Mouse (Mus musculus) layer of hippocampus, postnatal 10 days (tissue): ENCODE results near the gene St6galnac3. TPM values are rescaled to one million over a fixed set of nuclear protein-coding genes. Genes with fewer than 3 reads are reported as not detected.
"Not testable (repeated sequence)": the region's sequence is repeated elsewhere in the genome, so short reads cannot be mapped to it uniquely, and the experiment has no call there.

ENCODE experiments used
- DNase-seq, 2 experiments: peaks; one replicate each; pipeline ENCODE4 v3.0.0; 2021; ENCODE audit warnings: low spot score in 2 of 2
- total RNA-seq, 2 experiments: library from RNA; stranded (reverse); gene quantifications; 2 replicates each; pipeline ENCODE4 v1.2.3; 2021

The St6galnac3 gene
- total RNA-seq, 2 experiments from 2014 or later: 22.3 to 24.9 TPM

DNA sequence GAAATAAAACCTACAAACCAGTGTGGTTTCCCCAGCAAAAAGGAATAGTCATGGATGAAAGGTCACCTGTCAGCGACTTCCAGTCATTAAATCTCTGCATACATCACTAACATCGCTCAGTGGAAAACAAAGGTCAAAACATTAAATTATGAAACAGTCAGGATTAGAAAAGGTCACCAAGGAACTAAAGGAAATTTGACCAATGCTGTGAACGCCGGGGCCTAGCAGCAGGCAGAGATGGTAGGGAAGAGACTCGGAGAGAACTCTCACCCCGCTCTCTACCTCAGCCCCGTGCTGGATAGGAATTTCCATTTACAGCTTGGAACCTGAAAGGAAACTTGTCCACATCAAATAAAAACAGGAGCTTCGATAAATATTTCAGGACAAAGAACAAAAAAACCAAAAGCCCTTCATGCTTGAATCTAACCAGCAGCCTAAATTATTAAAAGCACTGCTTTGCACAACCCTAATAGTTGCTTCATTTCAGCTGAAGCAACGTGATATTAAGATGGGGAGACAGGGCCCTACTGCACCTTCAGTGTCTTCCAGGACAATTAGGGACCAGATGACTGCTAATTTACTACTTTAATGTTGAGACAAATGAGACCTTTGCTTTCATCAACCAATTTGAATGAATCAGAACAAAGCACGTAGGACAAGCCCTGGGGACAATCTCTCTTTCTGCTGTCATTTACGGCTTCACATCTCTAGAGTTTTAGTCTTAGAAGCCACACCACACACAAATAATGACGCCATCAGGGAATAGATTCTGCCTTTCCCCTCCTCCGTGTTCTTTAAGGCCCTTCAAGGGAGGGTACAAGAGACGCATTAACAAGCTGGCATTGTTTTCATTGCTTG lies 303.7 kb downstream of the St6galnac3 start:
- no peak for DNase-seq

GRCm38 (mm10) chr3:153419331-153419730 lies 305.6 kb downstream of the St6galnac3 start:
- DNase-seq: no peak

DNA sequence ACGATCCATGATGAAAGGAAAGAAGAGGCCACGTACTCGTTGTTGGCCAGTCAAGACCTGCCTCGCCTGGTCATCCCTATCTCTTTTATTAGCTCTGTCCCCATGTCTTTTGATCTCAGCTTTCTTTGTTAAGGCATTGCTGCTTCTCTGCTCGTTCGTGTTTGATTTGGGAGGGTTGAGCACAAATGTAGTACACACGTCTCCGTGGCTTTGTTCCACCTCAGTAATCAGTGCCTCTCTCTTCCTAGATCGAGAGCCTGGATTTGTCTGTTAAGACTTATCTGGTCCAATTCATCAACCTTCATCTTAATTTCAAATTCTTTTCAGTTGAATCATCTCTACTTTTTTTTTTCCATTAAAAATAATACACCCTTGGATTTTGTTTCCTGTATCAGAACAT lies 308.0 kb downstream of the St6galnac3 start:
- no peak for DNase-seq

- DNase-seq: no peak
Measured at GRCm38 (mm10) chr3:153416383-153416782, 308.6 kb downstream of the St6galnac3 start.

DNA sequence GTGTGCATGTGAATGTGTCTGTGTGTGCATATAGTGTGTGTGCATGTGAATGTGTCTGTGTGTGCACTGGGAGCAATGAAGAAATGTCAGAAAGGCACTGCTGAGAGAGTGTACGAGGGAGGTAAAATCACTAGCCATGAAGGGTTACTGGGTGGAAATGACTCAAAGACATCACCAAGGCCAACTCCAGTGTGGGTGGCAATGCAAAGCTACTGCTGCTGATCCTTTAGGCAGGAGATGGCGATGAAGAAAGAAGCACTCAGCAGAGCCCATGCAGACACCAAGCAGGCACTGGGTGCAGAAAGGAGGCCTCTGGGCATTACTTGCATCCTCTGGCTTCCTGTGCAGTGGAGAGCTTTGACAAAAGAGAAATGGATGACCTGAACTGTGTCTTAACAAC lies 310.8 kb downstream of the St6galnac3 start:
- no peak for DNase-seq

DNA sequence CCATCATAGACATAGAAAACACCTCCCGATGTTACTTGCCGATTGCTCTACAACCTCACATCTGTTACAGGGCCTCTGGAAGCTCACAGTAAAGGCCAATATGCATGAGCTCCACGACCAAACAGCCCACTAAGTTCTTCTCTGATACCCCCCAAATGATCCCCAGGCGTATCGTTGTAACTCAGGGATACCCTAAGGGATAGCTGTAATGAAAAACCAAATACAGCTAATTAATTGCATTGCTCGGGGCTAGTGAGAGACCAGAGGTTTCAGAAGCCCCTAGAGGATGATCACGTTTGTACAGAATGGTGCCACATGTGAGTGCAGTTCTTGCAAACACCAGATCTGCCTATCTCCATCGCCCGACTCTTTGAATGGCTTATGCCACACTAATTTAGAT lies 315.7 kb downstream of the St6galnac3 start:
- no peak for DNase-seq

DNA sequence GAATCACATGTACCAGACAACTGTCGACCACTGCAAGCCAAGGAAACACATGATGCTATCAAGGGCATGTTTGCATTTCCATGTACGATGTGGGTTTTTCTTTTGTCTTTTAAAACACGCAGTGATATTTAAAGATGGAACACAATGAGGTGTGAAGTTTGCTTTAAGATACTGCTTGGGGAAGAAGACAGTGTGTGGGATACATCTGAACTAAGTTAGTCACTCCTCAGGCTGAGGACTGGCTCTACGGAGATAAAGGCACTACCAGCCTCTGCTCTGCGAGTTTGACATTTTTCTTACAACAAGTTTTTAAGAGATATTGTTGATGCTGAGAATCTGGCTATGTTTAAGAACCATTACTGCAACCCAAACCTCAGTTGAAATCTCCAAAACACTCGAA lies 316.6 kb downstream of the St6galnac3 start:
- DNase-seq: no peak

DNA sequence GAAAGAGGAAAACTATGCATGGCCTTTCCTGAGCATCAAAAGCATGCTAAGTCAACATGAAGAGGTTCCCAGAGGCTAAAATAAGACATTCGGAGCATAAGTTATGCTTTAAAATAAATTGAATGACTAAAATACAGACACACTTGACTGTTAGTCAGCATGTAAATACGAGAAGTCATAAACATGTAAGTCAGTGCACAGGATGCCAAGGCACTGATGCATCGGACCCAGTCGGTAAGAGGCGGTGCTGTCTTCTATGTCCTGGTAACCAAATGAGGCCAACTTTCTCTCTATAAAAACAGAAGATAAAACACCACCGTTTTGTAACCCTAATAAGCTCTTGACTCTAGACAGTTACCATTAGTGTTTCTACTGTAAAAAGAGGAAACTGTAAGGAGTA lies 317.3 kb downstream of the St6galnac3 start:
- no peak for DNase-seq

DNA sequence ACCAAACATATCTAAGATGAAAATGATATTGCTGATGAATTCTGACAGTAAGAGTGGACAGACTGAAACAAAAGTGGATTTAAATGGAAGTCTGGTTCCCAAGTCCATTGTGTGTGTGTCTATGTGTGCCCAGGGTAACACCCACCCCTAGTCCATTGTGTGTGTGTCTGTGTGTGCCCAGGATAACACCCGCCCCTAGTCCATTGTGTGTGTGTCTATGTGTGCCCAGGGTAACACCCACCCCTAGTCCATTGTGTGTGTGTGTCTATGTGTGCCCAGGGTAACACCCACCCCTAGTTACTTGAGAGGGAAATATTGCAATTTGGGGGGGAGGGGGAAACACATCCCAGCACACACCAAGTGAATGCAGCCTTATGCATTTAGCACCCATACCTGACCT lies 318.1 kb downstream of the St6galnac3 start:
- no peak for DNase-seq

- no peak for DNase-seq
Measured at GRCm38 (mm10) chr3:153406220-153406619, 318.8 kb downstream of the St6galnac3 start.

DNA sequence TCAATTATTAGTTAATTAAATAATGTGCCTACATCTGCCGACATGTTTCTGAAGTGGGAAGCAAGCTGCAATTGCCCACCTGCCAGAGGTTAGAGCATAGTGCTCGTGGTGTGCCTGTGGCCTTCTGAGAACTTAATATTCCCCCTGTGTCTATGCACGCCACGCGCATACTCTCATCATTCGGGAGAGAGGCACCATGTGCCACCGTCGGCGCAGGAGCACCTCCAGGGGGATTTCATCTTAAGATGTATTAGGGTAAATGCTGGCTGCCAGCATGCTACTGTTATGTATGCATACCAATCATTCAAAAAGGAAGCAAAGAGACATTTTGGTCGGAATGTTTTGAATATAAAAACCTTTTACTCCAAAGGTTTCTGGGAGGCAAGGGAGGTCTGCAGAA lies 319.3 kb downstream of the St6galnac3 start:
- DNase-seq: no peak

GRCm38 (mm10) chr3:153400259-153400658 lies 324.7 kb downstream of the St6galnac3 start:
- DNase-seq: no peak

DNA sequence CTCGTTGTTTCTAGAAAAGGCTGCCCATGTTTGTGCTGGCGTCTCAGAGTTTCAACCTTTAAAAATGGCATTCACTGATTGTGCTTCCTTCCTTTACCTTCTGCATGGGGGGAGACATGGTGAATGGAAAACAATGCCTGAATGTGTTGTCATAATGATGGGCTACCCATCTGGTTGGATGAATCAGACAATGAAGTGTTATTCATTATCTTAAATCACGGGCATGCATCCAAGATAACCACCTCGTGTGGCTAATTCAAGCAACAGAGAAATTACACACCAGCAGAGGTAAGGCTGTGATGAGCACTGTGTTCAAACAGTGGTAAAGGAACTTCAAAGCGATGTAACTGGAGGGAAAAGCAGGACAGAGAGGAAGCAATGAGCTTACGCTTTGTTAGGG lies 325.4 kb downstream of the St6galnac3 start:
- DNase-seq: no peak

- DNase-seq: no peak
Measured at GRCm38 (mm10) chr3:153397726-153398125, 327.2 kb downstream of the St6galnac3 start.

GRCm38 (mm10) chr3:153396375-153397068 lies 328.5 kb downstream of the St6galnac3 start:
- no peak for DNase-seq

DNA sequence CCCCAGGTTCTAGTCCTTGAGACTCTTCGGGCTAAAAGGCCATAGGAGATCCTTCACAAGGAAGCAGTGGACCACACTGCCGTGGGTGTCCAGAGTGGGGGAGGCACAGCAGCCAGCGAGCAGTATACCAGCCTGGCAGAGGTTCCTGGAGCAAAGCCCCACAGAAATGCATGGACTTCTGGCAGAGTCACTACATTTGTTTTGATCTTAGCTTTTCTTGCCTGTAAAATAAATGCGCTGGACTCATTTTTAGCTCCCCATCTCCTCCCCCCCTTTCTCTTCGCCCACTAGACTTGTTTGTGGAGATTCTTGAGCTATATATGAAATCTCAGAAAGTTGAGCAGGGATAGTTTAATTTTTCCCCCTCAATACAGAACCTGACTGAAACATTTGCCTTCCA lies 329.6 kb downstream of the St6galnac3 start:
- no peak for DNase-seq

DNA sequence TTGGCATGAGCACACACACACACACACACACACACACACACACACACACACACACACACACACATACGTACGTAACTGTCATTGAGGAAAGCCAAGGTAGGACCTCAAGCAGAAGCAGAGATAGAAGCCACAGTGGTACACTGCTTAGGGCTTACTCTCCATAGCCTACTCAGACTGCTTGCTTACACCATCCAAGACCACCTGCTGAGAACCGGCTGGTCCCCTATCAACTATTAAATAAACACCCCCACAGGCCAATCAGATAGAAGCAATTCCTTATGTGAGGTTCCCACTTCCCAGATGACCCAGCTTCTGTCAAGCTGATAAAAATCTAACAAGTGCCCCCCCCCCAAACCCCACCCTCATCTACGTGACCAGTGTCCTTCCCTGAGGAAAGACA lies 330.2 kb downstream of the St6galnac3 start:
- no peak for DNase-seq

DNA sequence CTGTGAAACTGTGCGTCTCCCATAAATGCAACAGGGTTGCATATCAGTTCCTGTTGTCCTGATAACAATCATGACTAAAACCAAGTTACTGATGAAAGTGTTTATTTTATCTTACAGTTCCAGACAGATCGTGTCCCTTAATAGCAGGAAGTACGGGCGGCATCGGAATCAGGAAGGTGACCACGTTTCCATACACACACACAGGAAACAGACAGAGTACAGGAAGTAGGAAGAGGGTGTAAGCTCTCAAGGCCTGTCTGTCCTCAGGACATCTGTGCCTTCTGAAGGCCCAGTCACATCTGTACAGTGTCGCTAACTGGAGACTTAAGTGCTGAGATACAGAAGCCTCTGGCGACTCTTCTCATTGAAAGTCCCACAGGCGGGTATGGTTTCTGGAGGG lies 330.8 kb downstream of the St6galnac3 start:
- no peak for DNase-seq

DNA sequence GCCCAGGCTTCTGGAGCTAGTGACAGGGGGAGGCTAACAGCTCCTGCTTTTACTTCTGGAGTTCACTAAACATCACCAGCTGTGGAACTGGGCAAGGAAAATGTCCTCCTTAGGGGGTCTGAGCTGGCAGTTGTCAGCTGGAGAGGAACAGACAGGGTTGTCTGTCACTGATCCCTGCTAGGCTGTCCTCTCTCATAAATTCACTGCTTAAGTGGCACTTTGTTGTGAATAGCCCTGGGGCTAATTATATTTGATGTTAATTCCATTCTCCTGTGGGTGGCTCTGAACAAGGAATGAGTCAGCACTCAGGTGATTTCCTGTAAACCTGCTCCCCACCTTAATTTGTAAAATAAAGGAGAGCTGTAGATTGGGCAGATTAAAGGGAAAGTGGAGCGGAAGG lies 333.5 kb downstream of the St6galnac3 start:
- not testable (repeated sequence) for DNase-seq

GRCm38 (mm10) chr3:153384651-153385050 lies 340.3 kb downstream of the St6galnac3 start:
- DNase-seq: not testable (repeated sequence)

- no peak for DNase-seq
Measured at GRCm38 (mm10) chr3:153383656-153384055, 341.3 kb downstream of the St6galnac3 start.

GRCm38 (mm10) chr3:153365057-153365755 lies 359.8 kb downstream of the St6galnac3 start:
- DNase-seq: no peak
